Mouse (Mus musculus) midbrain, embryonic 13.5 days (tissue): ENCODE measurements around the gene Adgrf2. TPM values are rescaled to one million over a fixed set of nuclear protein-coding genes. Genes with fewer than 3 reads are reported as not detected.

ENCODE experiments used
- ATAC-seq: fragments of 200-750 bp; cut with Nextera tagmentation; 2 replicates; pipeline ENCODE4 v1.8.0; 2017; ENCODE audit warnings: mild to moderate bottlenecking, moderate TSS enrichment, moderate library complexity
- H3K27ac ChIP-seq: fragments of 300-500 bp; sonication (generic); 2 replicates; pipeline ENCODE4 v1.5.1; 2015; ENCODE audit warnings: inconsistent platforms, mild to moderate bottlenecking, moderate library complexity
- H3K27me3 ChIP-seq: fragments of 300-500 bp; sonication (generic); 2 replicates; pipeline ENCODE4 v1.6.1; 2015; ENCODE audit warnings: mild to moderate bottlenecking, inconsistent platforms
- H3K36me3 ChIP-seq: fragments of 300-500 bp; sonication (generic); 2 replicates; pipeline ENCODE4 v1.6.1; 2015; ENCODE audit warnings: mild to moderate bottlenecking, inconsistent platforms
- H3K4me1 ChIP-seq: fragments of 300-500 bp; sonication (generic); replicated peaks from 2 replicates; pipeline ENCODE4 v1.6.1; 2015; ENCODE audit warnings: inconsistent platforms
- H3K4me2 ChIP-seq: fragments of 300-500 bp; sonication (generic); replicated peaks from 2 replicates; pipeline ENCODE4 v1.6.1; 2015; ENCODE audit warnings: moderate library complexity, mild to moderate bottlenecking, inconsistent platforms
- H3K4me3 ChIP-seq: fragments of 300-500 bp; sonication (generic); replicated peaks from 2 replicates; pipeline ENCODE4 v1.5.1; 2015; ENCODE audit warnings: mild to moderate bottlenecking, inconsistent platforms
- H3K9ac ChIP-seq: fragments of 300-500 bp; sonication (generic); replicated peaks from 2 replicates; pipeline ENCODE4 v1.6.1; 2015; ENCODE audit warnings: mild to moderate bottlenecking, inconsistent platforms
- H3K9me3 ChIP-seq: fragments of 300-500 bp; sonication (generic); 2 replicates; pipeline ENCODE4 v1.6.1; 2016; ENCODE audit warnings: mild to moderate bottlenecking, inconsistent platforms
- WGBS: fragments of 180-500 bp; shearing (Covaris S2); methylation state at CpG from one replicate; pipeline ENCODE4 v1.1.7; 2015; 5-methylcytosine and 5-hydroxymethylcytosine counted together
- polyA plus RNA-seq: library from polyadenylated mRNA; unstranded; fragments of >200 nt; fragmentation: Nextera tagmentation; extraction: Ambion mirVana; gene quantifications from 2 replicates; pipeline ENCODE4 v1.2.1, GENCODE M21; 2015

Gene Adgrf2
- polyA plus RNA-seq, 1 experiment from 2014 or later: 0.04 TPM

GRCm38 (mm10) chr17:42710717-42711116 is 31.3 kb downstream of the Adgrf2 start:
- no peak for ATAC-seq
- Histone ChIP-seq H3K27ac (no peak overlapping the region), H3K4me2 (no peak overlapping the region), H3K4me3 (no peak overlapping the region), H3K9ac (no peak overlapping the region), H3K36me3 (no peaks in the 10 kb centered on the region), H3K9me3 (no peaks in the 10 kb centered on the region), H3K27me3 (no peaks in the 10 kb centered on the region), H3K4me1 (no peaks in the 10 kb centered on the region)
- WGBS: 88% methylated on average over 7 of the region's 7 CpGs

- no peaks in the 10 kb centered on the region for H3K36me3 ChIP-seq
- no peaks in the 10 kb centered on the region for H3K9me3 ChIP-seq
- no peak overlapping the region for H3K4me3 ChIP-seq
- no peaks in the 10 kb centered on the region for H3K27me3 ChIP-seq
- no peak overlapping the region for H3K27ac ChIP-seq
- 90% methylated on average over 4 of the region's 4 CpGs for WGBS
- no peak for ATAC-seq
- H3K4me2 ChIP-seq: no peak overlapping the region
- H3K4me1 ChIP-seq: no peaks in the 10 kb centered on the region
- no peak overlapping the region for H3K9ac ChIP-seq
Observed at GRCm38 (mm10) chr17:42705611-42706010, 36.4 kb downstream of the Adgrf2 start.

DNA sequence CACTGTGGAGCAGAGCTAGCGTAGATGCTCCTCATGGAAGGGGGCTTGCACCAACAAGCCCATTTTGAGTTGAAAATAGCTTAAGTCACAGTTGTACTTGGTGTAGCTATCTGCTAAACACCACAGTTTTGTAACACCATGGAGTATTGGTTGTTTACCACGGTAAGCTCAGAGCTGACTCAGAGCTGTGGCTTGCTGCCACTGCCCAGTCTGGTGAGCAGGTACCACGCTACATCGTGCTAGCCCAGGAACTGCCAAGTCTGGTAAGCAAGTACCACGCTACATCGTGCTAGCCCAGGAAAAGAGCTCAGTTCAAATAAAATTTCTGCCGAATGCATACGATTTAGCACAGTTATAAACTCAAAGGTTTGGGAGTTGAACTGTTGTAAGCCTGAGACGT is 39.8 kb downstream of the Adgrf2 start:
- no peak overlapping the region for H3K9ac ChIP-seq
- no peak for ATAC-seq
- WGBS: 94% methylated on average over 9 of the region's 9 CpGs

GRCm38 (mm10) chr17:42694730-42695129 is 47.2 kb downstream of the Adgrf2 start:
- Histone ChIP-seq H3K9ac (no peak overlapping the region), H3K4me2 (no peak overlapping the region), H3K9me3 (no peaks in the 10 kb centered on the region), H3K4me3 (no peak overlapping the region), H3K4me1 (no peaks in the 10 kb centered on the region), H3K27ac (no peak overlapping the region), H3K36me3 (no peaks in the 10 kb centered on the region), H3K27me3 (no peaks in the 10 kb centered on the region)
- WGBS: 90% methylated on average over 4 of the region's 4 CpGs
- ATAC-seq: no peak

More for the DNA sequence above, 39.8 kb downstream of the Adgrf2 start:
- H3K4me2 ChIP-seq: no peak overlapping the region
- no peak overlapping the region for H3K4me3 ChIP-seq
- H3K36me3 ChIP-seq: no peaks in the 10 kb centered on the region
- H3K4me1 ChIP-seq: no peaks in the 10 kb centered on the region
- no peaks in the 10 kb centered on the region for H3K27me3 ChIP-seq
- no peak overlapping the region for H3K27ac ChIP-seq
- H3K9me3 ChIP-seq: no peaks in the 10 kb centered on the region

DNA sequence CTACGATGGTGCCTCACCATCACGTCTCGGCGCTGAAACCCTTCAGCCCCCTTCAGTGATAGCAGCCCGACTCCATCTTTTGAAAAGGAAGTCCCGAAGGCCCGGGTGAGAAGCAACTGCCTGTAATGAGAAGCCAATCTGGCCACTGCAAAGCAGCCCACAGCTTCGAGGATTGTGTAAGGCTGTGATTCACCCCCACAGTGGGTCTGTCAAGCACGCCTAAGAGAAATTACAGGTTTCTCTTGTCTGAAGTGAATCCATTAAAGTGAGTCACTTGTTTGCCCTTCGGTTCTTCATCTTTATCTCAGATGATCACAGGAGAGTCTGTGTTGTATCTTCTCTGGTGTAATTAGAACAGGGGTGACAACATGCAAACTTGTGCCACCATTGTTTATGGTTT is 49.8 kb downstream of the Adgrf2 start, which contains the start of gene Adgrf4:
TSS of gene Adgrf4 (minus strand) at position 149 of the 400 bp plus-strand sequence.
- H3K27ac ChIP-seq: no peak within 1 kb of the TSS
- no peak for ATAC-seq
- H3K4me2 ChIP-seq: no peak within 1 kb of the TSS
- no peaks in the 10 kb centered on the region for H3K36me3 ChIP-seq
- no peaks in the 10 kb centered on the region for H3K9me3 ChIP-seq
- 93% methylated on average over 10 of the region's 10 CpGs for WGBS
- H3K9ac ChIP-seq: no peak within 1 kb of the TSS
- H3K27me3 ChIP-seq: no peaks in the 10 kb centered on the region
- no peak within 1 kb of the TSS for H3K4me3 ChIP-seq
- H3K4me1 ChIP-seq: no peaks in the 10 kb centered on the region

- no peak for ATAC-seq
- Histone ChIP-seq H3K9me3 (no peaks in the 10 kb centered on the region), H3K4me2 (no peak overlapping the region), H3K27me3 (no peaks in the 10 kb centered on the region), H3K4me1 (no peaks in the 10 kb centered on the region), H3K4me3 (no peak overlapping the region), H3K36me3 (no peaks in the 10 kb centered on the region), H3K27ac (no peak overlapping the region), H3K9ac (no peak overlapping the region)
- 90% methylated on average over 8 of the region's 8 CpGs for WGBS
Observed at GRCm38 (mm10) chr17:42690531-42690930, 51.4 kb downstream of the Adgrf2 start.

Other genes with a start within 250 kb of the Adgrf2 start
- gene Opn5, start 130.8 kb downstream of the Adgrf2 start, polyA plus RNA-seq: 0.13 TPM in 2 replicates
- gene Adgrf4, start 49.9 kb downstream of the Adgrf2 start, polyA plus RNA-seq: 0.16 TPM in 1 of 2 replicates, not detected in the other
- 8.3 and 8.7 TPM in 2 replicates for gene Cd2ap, start 134.5 kb upstream of the Adgrf2 start, polyA plus RNA-seq